Mouse (Mus musculus): Measurements from ENCODE around the gene Gm4565.
"Not testable (repeated sequence)": the region's sequence is repeated elsewhere in the genome, so short reads cannot be mapped to it uniquely, and the experiment has no call there.

The Gm4565 gene

GRCm38 (mm10) chr7:22588027-22588426 lies at the start of gene Gm4565:
Gene Gm4565 (minus strand): TSS chr7:22588127.
- not testable (repeated sequence) for DNase-seq (ENCODE audit: low read depth)

- not testable (repeated sequence) for DNase-seq (ENCODE audit: low read depth)
Measured at GRCm38 (mm10) chr7:22565243-22565642, 22.7 kb downstream of the Gm4565 start, which contains the start of gene Gm4201. Gene Gm4201 (minus strand): TSS chr7:22565343.

- DNase-seq (ENCODE audit: low read depth), result not testable (repeated sequence)
Measured at GRCm38 (mm10) chr7:22534787-22535186, 53.1 kb downstream of the Gm4565 start, which contains the start of gene Gm8677. Gene Gm8677 (minus strand): TSS chr7:22534887.

Measured in c-Kit-positive CD71-negative TER-119-negative erythroid progenitor cells, embryonic 14.5 days (primary cell).